Mouse (Mus musculus): ENCODE measurements around the gene Wfdc17. TPM values are rescaled to one million over a fixed set of nuclear protein-coding genes. Genes with fewer than 3 reads are reported as not detected.

Gene Wfdc17
- polyA plus RNA-seq, 1 experiment from 2014 or later, result 0.87 TPM

GRCm38 (mm10) chr11:83740443-83740991, 36.7 kb downstream of the Wfdc17 start:
- Histone ChIP-seq H3K36me3 (no peaks in the 10 kb centered on the region), H3K9ac (replicated peaks) (no peak overlapping the region), H3K4me2 (no peak overlapping the region), H3K4me1 (replicated peaks) (no peaks in the 10 kb centered on the region), H3K27ac (no peak overlapping the region), H3K27me3 (peaks cover 13% of the 10 kb centered on the region), H3K9me3 (no peaks in the 10 kb centered on the region), H3K4me3 (replicated peaks) (no peak overlapping the region)
- ATAC-seq (ENCODE audit: insufficient number of reproducible peaks, insufficient read depth, low FRiP score, low TSS enrichment, low read depth), result no peak
- 77% methylated on average over 4 of the region's 4 CpGs for WGBS

DNA sequence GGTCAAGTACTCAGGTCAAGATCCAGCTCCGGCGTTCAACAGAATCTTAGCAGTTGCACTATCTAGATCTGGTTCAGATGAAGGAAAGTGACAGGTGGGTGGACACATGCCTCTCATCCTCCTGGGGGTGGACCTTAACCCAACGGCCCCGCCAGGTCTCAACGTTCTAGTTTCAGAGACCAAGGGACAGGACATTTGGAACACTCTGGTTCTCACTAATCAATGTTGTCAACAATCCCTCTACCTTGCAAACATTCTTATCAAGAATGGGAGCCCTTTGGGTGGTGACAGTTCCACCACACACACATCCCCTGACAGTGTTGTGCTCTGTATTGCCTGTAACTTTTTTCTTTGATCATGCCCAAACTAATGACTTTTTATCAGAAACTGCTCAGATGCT, 38.0 kb downstream of the Wfdc17 start:
- no peak overlapping the region for H3K27ac ChIP-seq
- 77% methylated on average over 5 of the region's 5 CpGs for WGBS
- H3K4me1 ChIP-seq (replicated peaks), result no peaks in the 10 kb centered on the region
- no peak overlapping the region for H3K4me3 ChIP-seq (replicated peaks)
- H3K9me3 ChIP-seq, result no peaks in the 10 kb centered on the region
- H3K27me3 ChIP-seq, result peaks cover 23% of the 10 kb centered on the region
- no peak overlapping the region for H3K4me2 ChIP-seq
- ATAC-seq (ENCODE audit: insufficient number of reproducible peaks, insufficient read depth, low FRiP score, low TSS enrichment, low read depth), result no peak
- no peak overlapping the region for H3K9ac ChIP-seq (replicated peaks)
- H3K36me3 ChIP-seq, result no peaks in the 10 kb centered on the region

DNA sequence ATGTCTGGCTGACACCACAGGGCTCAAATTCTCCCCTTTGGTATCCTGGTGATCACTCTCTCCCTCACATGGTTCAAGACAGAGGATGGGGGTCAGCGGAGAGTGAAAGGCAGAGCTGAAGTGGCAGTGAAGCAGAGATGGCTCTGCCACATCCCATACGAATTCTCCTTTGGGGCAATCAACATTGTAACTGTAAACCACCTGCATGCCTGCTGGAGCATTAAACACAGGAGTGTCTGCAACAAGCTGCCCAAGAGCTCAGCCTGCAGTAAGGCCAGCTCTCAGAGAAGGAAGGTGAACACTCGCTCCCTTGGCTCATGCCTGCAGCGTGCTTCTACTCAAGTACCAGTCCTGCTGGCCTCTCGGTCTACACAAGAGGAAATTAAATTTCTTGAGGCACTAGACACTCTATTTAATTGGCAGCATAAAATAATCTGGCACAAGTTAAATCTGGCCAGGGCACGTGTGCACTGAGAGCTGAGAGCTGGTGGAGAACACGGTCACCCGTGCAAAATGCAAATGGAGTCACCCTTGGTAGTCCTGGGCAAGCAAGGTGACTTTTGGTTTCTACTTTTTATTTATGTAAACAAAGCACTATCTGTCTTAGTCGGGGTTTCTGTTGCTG, 39.1 kb downstream of the Wfdc17 start:
- no peaks in the 10 kb centered on the region for H3K4me1 ChIP-seq (replicated peaks)
- H3K27ac ChIP-seq, result no peak overlapping the region
- H3K4me3 ChIP-seq (replicated peaks), result no peak overlapping the region
- H3K9me3 ChIP-seq, result no peaks in the 10 kb centered on the region
- H3K9ac ChIP-seq (replicated peaks), result no peak overlapping the region
- no peak for ATAC-seq (ENCODE audit: insufficient number of reproducible peaks, insufficient read depth, low FRiP score, low TSS enrichment, low read depth)
- peaks cover 32% of the 10 kb centered on the region for H3K27me3 ChIP-seq
- no peaks in the 10 kb centered on the region for H3K36me3 ChIP-seq
- no peak overlapping the region for H3K4me2 ChIP-seq
- WGBS, result 67% methylated on average over 9 of the region's 9 CpGs

DNA sequence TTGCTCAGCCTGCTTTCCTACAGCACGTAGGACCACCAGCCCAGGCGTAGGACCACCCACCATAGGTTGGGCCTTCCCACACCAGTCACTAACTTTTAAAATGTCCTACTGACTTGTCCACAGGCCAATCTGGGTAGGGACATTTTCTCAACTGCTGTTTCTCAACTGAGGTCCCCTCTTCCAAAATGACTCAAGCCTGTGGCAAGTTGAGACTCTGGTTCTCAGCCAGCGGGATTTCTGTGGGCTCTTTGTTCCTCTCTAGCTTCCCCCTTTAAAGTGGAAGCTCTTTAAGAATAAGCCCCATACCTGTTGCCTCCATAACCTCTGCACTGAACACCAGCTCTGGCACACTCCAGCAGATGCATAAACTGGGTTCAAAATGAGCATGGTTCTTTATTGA, 39.7 kb downstream of the Wfdc17 start:
- Histone ChIP-seq H3K4me1 (replicated peaks) (no peaks in the 10 kb centered on the region), H3K9ac (replicated peaks) (no peak overlapping the region), H3K4me3 (replicated peaks) (no peak overlapping the region), H3K9me3 (no peaks in the 10 kb centered on the region), H3K27me3 (peaks cover 38% of the 10 kb centered on the region), H3K27ac (no peak overlapping the region), H3K4me2 (no peak overlapping the region), H3K36me3 (no peaks in the 10 kb centered on the region)
- WGBS, result 90% methylated on average over 3 of the region's 3 CpGs
- no peak for ATAC-seq (ENCODE audit: insufficient number of reproducible peaks, insufficient read depth, low FRiP score, low TSS enrichment, low read depth)

GRCm38 (mm10) chr11:83746152-83746551, 42.4 kb downstream of the Wfdc17 start:
- Histone ChIP-seq H3K27me3 (peaks cover 29% of the 10 kb centered on the region), H3K36me3 (no peaks in the 10 kb centered on the region), H3K4me2 (no peak overlapping the region), H3K4me1 (replicated peaks) (no peaks in the 10 kb centered on the region), H3K9ac (replicated peaks) (no peak overlapping the region), H3K4me3 (replicated peaks) (no peak overlapping the region), H3K9me3 (no peaks in the 10 kb centered on the region), H3K27ac (no peak overlapping the region)
- 65% methylated on average over 4 of the region's 4 CpGs for WGBS
- ATAC-seq (ENCODE audit: insufficient number of reproducible peaks, insufficient read depth, low FRiP score, low TSS enrichment, low read depth), result no peak

DNA sequence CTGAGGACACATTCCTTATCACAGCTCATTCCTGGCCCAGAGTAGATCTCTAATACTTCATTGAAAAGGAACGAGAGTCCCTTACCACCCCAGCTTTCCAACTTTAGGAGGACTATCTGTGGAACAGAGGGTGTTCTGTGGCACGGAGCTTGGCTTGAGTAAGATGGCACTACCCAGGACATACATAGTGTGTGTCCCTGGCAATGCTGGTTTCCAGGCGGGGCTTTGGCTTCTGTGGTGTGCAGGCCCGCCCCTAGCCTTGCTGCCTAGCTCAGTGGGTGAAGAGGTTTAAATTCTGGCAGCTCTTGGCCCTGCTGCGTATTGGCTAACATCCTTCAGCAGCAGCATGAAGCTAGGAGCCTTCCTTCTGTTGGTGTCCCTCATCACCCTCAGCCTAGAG, 42.9 kb downstream of the Wfdc17 start, which contains the start of gene Wfdc21:
TSS of gene Wfdc21 (plus strand) at position 260 of the 400 bp plus-strand sequence.
- peaks cover 28% of the 10 kb centered on the region for H3K27me3 ChIP-seq
- H3K36me3 ChIP-seq, result no peaks in the 10 kb centered on the region
- 70% methylated on average over 5 of the region's 5 CpGs for WGBS
- H3K9me3 ChIP-seq, result no peaks in the 10 kb centered on the region
- no peak within 1 kb of the TSS for H3K27ac ChIP-seq
- H3K4me3 ChIP-seq (replicated peaks), result no peak within 1 kb of the TSS
- no peak within 1 kb of the TSS for H3K4me2 ChIP-seq
- H3K4me1 ChIP-seq (replicated peaks), result no peaks in the 10 kb centered on the region
- no peak within 1 kb of the TSS for H3K9ac ChIP-seq (replicated peaks)
- ATAC-seq (ENCODE audit: insufficient number of reproducible peaks, insufficient read depth, low FRiP score, low TSS enrichment, low read depth), result no peak

DNA sequence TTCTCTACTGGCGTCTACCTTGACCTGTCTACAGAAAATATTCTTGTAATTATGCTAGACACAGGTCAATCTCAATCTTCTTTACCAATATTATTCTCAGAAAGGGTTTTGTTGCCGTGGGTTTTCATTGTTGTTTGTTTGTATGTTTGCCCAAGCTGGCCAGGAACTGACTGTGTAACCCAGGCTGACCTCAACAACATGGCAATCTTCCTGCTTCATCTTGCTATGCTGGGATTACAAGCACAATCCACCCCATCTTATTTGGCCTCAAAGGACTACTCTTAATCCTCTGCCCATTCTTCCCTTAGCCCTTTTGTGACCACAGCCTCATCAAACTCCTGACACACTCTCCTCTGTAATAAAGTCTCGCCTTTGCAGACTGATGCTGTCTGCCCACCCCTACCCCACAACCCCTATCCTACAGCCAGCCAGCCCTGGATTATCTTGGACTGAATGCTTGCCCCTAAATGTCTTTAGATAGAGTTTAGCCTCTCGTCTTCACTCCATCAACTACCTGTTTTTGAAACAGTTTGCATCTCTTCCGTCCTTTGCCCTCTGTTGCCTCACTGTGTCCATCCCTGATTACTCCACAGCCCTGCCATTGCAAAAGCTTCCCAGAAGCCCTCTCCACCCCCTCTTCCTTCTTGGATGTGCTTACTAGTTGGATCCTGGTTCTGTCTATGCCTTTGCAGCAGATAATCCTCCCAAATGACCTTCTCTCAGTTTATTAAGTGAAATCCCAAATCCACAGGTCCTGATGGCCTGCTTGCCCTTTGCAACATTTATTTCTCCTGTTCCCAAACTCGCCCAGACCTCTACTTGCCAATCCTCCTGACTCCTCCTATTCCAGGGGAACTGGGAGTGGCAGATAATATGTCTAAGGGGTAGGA, 43.8 kb downstream of the Wfdc17 start:
- Histone ChIP-seq H3K9ac (replicated peaks) (no peak overlapping the region), H3K27ac (no peak overlapping the region), H3K9me3 (no peaks in the 10 kb centered on the region), H3K4me1 (replicated peaks) (no peaks in the 10 kb centered on the region), H3K4me2 (no peak overlapping the region), H3K27me3 (peaks cover 28% of the 10 kb centered on the region), H3K4me3 (replicated peaks) (no peak overlapping the region), H3K36me3 (no peaks in the 10 kb centered on the region)
- no peak for ATAC-seq (ENCODE audit: insufficient number of reproducible peaks, insufficient read depth, low FRiP score, low TSS enrichment, low read depth)
- 58% methylated on average over 6 of the region's 6 CpGs for WGBS

GRCm38 (mm10) chr11:83753581-83754181, 49.9 kb downstream of the Wfdc17 start, which contains the start of gene Heatr6:
Heatr6 (plus strand) TSS chr11:83753696.
- H3K27ac ChIP-seq, result peak within 1 kb of the TSS; percentile 79
- peak within 1 kb of the TSS; percentile 83 for H3K4me3 ChIP-seq (replicated peaks)
- peak within 1 kb of the TSS; percentile 84 for H3K9ac ChIP-seq (replicated peaks)
- under 1% methylated on average over 47 of the region's 47 CpGs for WGBS
- H3K27me3 ChIP-seq, result no peaks in the 10 kb centered on the region; the same call in none of the 2 replicates
- peaks cover 12% of the 10 kb centered on the region for H3K4me1 ChIP-seq (replicated peaks)
- peak within 1 kb of the TSS; percentile 74 for H3K4me2 ChIP-seq
- ATAC-seq (ENCODE audit: insufficient number of reproducible peaks, insufficient read depth, low FRiP score, low TSS enrichment, low read depth), result peak; percentile 94
- H3K9me3 ChIP-seq, result no peaks in the 10 kb centered on the region
- H3K36me3 ChIP-seq, result peaks cover 29% of the 10 kb centered on the region

- H3K4me3 ChIP-seq (replicated peaks), result peak overlapping the region; percentile 83
- no peaks in the 10 kb centered on the region for H3K9me3 ChIP-seq
- 9% methylated on average over 8 of the region's 8 CpGs for WGBS
- peak overlapping the region; percentile 74 for H3K4me2 ChIP-seq
- ATAC-seq (ENCODE audit: insufficient number of reproducible peaks, insufficient read depth, low FRiP score, low TSS enrichment, low read depth), result no peak
- H3K27ac ChIP-seq, result no peak overlapping the region; the same call in 1 of the 2 replicates
- no peaks in the 10 kb centered on the region; the same call in 1 of the 2 replicates for H3K27me3 ChIP-seq
- peaks cover 34% of the 10 kb centered on the region for H3K36me3 ChIP-seq
- peaks cover 12% of the 10 kb centered on the region for H3K4me1 ChIP-seq (replicated peaks)
- peak overlapping the region; percentile 84 for H3K9ac ChIP-seq (replicated peaks)
Measured at GRCm38 (mm10) chr11:83754227-83754626, 50.4 kb downstream of the Wfdc17 start.
